Mouse (Mus musculus) testis, adult 2 months (tissue): Measurements from ENCODE around the gene Glp2r. TPM values are rescaled to one million over a fixed set of nuclear protein-coding genes. Genes with fewer than 3 reads are reported as not detected.

Source experiments
- H3K27ac ChIP-seq: fragments of 200-500 bp; 2 replicates; pipeline ENCODE4 v1.5.1; 2012; ENCODE audit warnings: low read depth, low read length; ENCODE audit not compliant: control insufficient read depth, insufficient read depth
- H3K27me3 ChIP-seq: fragments of 200-500 bp; 2 replicates; pipeline ENCODE4 v1.6.1; 2012; ENCODE audit warnings: mild to moderate bottlenecking, low read length, moderate library complexity; ENCODE audit not compliant: control insufficient read depth, insufficient read depth
- H3K36me3 ChIP-seq: fragments of 200-500 bp; 2 replicates; pipeline ENCODE4 v1.6.1; 2012; ENCODE audit warnings: mild to moderate bottlenecking, low read length; ENCODE audit not compliant: control insufficient read depth, insufficient read depth
- H3K4me1 ChIP-seq: fragments of 200-500 bp; 2 replicates; pipeline ENCODE4 v1.6.1; 2012; ENCODE audit warnings: low read length; ENCODE audit not compliant: control insufficient read depth, insufficient read depth
- H3K4me3 ChIP-seq: fragments of 200-500 bp; 2 replicates; pipeline ENCODE4 v1.5.1; 2012; ENCODE audit warnings: low read depth, mild to moderate bottlenecking, low read length, moderate library complexity, mixed read lengths; ENCODE audit not compliant: control insufficient read depth
- CTCF ChIP-seq: fragments of 200-500 bp; IDR thresholded peaks from 2 replicates; pipeline ENCODE4 v1.5.1; 2012; ENCODE audit warnings: low read depth, mild to moderate bottlenecking, inconsistent platforms, low read length, moderate library complexity; ENCODE audit not compliant: control insufficient read depth, insufficient read depth, insufficient replicate concordance
- POLR2A ChIP-seq: fragments of 200-500 bp; IDR thresholded peaks from 2 replicates; pipeline ENCODE4 v1.6.1; 2012; ENCODE audit warnings: low read depth, mild to moderate bottlenecking, inconsistent platforms, low read length, moderate library complexity; ENCODE audit not compliant: control insufficient read depth
- polyA plus RNA-seq: library from polyadenylated mRNA; depleted of rRNA; stranded (reverse); fragments of >200 nt; gene quantifications from 2 replicates; pipeline ENCODE4 v1.2.3, GENCODE M21; 2012

Glp2r gene
- polyA plus RNA-seq, 1 experiment: 0.73 TPM

GRCm38 (mm10) chr11:67670031-67670430, 100.9 kb downstream of the Glp2r start:
- no peak for TF ChIP-seq CTCF
- TF ChIP-seq POLR2A: no peak
- Histone ChIP-seq H3K27me3 (no peaks in the 10 kb centered on the region), H3K4me1 (no peaks in the 10 kb centered on the region), H3K4me3 (no peak overlapping the region), H3K27ac (no peak overlapping the region), H3K36me3 (no peaks in the 10 kb centered on the region)

- Histone ChIP-seq H3K36me3 (no peaks in the 10 kb centered on the region), H3K4me1 (no peaks in the 10 kb centered on the region), H3K4me3 (no peak overlapping the region), H3K27me3 (no peaks in the 10 kb centered on the region), H3K27ac (no peak overlapping the region)
- no peak for TF ChIP-seq POLR2A
- no peak for TF ChIP-seq CTCF
These were observed 102.4 kb downstream of the Glp2r start for GRCm38 (mm10) chr11:67668460-67669007.

GRCm38 (mm10) chr11:67667531-67668332, 103.2 kb downstream of the Glp2r start:
- H3K27me3 ChIP-seq: no peaks in the 10 kb centered on the region
- no peaks in the 10 kb centered on the region for H3K4me1 ChIP-seq
- TF ChIP-seq POLR2A: no peak
- no peak for TF ChIP-seq CTCF
- peak overlapping the region; percentile 45; the same call in 1 of the 2 replicates for H3K27ac ChIP-seq
- no peak overlapping the region for H3K4me3 ChIP-seq
- H3K36me3 ChIP-seq: no peaks in the 10 kb centered on the region

GRCm38 (mm10) chr11:67666129-67666528, 104.8 kb downstream of the Glp2r start:
- Histone ChIP-seq H3K36me3 (no peaks in the 10 kb centered on the region), H3K4me1 (no peaks in the 10 kb centered on the region), H3K27me3 (no peaks in the 10 kb centered on the region), H3K4me3 (no peak overlapping the region), H3K27ac (no peak overlapping the region)
- TF ChIP-seq CTCF (no peak), POLR2A (no peak)

GRCm38 (mm10) chr11:67664918-67665317, 106.0 kb downstream of the Glp2r start:
- no peak overlapping the region for H3K4me3 ChIP-seq
- H3K4me1 ChIP-seq: no peaks in the 10 kb centered on the region
- H3K36me3 ChIP-seq: no peaks in the 10 kb centered on the region
- TF ChIP-seq POLR2A: no peak
- TF ChIP-seq CTCF: no peak
- H3K27me3 ChIP-seq: no peaks in the 10 kb centered on the region
- H3K27ac ChIP-seq: no peak overlapping the region; the same call in 1 of the 2 replicates

- H3K27ac ChIP-seq: no peak overlapping the region
- no peaks in the 10 kb centered on the region for H3K36me3 ChIP-seq
- no peaks in the 10 kb centered on the region for H3K27me3 ChIP-seq
- TF ChIP-seq CTCF (no peak), POLR2A (no peak)
- H3K4me3 ChIP-seq: no peak overlapping the region
- no peaks in the 10 kb centered on the region for H3K4me1 ChIP-seq
These were observed 106.7 kb downstream of the Glp2r start for GRCm38 (mm10) chr11:67664261-67664660.

GRCm38 (mm10) chr11:67663437-67663836, 107.5 kb downstream of the Glp2r start:
- H3K27ac ChIP-seq: no peak overlapping the region
- no peak overlapping the region for H3K4me3 ChIP-seq
- H3K27me3 ChIP-seq: no peaks in the 10 kb centered on the region
- no peaks in the 10 kb centered on the region for H3K4me1 ChIP-seq
- H3K36me3 ChIP-seq: no peaks in the 10 kb centered on the region
- TF ChIP-seq POLR2A (no peak), CTCF (no peak)

- H3K27me3 ChIP-seq: no peaks in the 10 kb centered on the region
- H3K4me3 ChIP-seq: no peak overlapping the region
- H3K27ac ChIP-seq: no peak overlapping the region
- no peaks in the 10 kb centered on the region for H3K4me1 ChIP-seq
- H3K36me3 ChIP-seq: no peaks in the 10 kb centered on the region
- TF ChIP-seq CTCF (no peak), POLR2A (no peak)
These were observed 109.5 kb downstream of the Glp2r start for GRCm38 (mm10) chr11:67661465-67661864.
